Mouse (Mus musculus) layer of hippocampus, adult 9-11 months (tissue): ENCODE measurements at regions not wholly inside any gene's neighbourhood (a gene's known extent, or its start where the extent isn't known, plus 50 kb on each side); places are given as distances from the start of the nearest gene placed in this dataset.

Experiments
- DNase-seq: peaks from one replicate; pipeline ENCODE4 v3.0.0; 2022

DNA sequence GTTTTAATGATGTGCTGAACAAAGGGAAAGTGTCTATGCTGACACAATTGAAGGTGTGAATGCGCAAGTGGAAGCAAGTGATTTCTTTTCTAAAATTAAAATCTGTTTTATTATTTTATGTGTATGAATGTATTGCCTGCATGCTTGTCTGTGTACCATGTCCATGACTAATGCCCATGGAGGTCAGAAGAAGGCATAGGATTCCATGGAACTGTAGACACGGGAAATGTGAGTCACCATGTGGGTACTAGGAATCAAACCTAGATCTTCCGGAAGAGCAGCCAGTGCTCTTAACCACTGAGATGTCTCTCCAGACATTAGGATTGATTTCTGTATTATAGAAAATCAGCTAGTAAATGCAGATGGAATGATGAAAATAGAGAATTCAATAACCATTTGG lies 134.9 kb upstream of the Pgrmc2 start:
- no peak for DNase-seq

DNA sequence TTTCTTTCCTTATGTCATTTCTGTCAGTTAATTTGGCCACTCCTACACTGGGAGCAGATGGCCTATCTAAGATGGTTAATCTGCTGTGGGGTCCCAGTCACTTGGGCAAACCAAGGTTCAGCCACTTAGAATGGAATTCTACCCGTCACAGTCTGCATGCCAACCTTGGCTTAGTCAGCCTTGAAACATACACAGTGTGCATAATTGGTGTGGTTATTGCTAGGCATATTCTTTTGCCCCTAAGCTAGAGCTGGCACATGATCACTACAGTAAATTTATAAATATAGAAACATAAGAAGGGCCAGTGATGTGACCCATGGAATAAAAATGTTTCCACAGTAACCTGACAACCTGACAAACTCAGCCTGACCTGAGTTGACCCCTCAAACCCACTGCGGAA lies 130.7 kb upstream of the Pgrmc2 start:
- DNase-seq, result no peak

DNA sequence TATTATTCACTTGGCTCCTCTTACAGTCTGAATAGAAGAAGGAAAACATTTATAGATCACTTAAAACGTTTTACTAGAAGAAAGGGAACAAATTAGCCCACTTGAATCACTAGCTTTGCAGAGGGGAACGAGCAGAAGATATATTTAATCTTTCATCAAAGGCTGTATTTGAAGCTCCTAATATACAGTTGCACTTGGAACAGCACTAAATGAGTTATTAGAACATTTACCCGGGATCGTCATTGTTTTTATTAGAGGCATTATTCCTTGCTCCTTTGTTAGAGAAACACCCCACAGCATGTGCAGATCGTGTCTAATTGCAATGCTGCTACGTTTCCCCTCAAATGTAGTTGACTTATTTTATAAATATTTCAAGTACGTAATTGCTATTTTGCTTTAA lies 127.5 kb upstream of the Pgrmc2 start:
- DNase-seq, result no peak

DNA sequence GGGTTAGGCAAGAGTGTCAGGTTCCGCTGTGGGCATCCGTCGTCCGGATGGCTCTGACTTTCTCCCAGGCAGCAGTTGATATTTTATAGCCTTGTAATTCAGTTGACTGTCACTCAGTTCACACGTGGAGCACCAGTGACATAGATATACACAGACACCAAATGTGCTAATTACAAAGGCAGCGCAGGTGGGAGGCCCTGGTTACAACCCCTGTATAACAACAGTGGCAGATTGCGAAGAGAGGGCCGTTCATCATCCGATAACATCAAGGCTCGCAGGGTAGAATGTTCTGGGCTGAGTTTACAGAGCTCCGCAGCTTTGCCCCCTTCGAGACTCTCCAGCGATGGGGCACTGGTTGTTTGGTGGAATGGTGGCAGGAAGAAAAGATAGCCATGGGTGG lies 120.0 kb upstream of the Pgrmc2 start:
- no peak for DNase-seq

DNA sequence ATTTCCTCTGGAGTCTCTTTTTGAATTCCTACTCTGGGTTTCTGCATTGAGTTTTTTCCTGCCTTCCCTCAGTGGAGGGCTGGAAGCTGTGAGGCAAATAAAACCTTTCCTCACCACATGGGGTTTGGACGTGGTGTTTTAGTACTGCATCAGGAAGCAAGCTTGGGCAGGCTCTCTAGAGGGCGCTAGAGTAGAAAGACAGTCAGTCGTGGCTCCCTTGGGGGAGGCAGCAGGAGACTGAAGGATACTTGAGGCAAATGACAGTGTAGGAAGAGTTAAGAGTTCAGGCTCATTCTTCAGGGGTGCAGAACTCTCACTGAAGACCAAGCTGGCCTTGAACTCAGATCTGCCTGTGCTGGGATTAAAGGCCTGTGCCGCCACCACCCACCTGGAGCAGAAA lies 118.9 kb upstream of the Pgrmc2 start:
- no peak for DNase-seq

DNA sequence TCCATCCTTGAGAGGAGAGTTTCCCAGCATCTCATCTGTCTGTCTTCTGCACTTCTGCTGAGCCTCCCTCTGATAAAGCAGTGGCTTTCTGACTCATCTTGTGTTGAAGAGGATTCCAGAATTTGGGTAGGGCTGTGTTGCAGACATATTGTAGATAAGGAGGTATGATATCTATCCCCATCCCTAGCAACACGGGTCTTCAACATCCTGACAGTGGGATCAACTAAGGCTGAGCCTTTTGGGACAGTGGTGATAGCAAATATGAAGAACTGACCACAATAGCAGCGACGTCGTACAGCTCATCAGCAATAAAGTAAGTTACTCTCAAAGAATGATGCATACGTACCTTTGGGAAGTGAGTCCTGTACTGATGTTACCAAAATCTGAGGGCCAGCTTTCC lies 117.2 kb upstream of the Pgrmc2 start:
- no peak for DNase-seq

DNA sequence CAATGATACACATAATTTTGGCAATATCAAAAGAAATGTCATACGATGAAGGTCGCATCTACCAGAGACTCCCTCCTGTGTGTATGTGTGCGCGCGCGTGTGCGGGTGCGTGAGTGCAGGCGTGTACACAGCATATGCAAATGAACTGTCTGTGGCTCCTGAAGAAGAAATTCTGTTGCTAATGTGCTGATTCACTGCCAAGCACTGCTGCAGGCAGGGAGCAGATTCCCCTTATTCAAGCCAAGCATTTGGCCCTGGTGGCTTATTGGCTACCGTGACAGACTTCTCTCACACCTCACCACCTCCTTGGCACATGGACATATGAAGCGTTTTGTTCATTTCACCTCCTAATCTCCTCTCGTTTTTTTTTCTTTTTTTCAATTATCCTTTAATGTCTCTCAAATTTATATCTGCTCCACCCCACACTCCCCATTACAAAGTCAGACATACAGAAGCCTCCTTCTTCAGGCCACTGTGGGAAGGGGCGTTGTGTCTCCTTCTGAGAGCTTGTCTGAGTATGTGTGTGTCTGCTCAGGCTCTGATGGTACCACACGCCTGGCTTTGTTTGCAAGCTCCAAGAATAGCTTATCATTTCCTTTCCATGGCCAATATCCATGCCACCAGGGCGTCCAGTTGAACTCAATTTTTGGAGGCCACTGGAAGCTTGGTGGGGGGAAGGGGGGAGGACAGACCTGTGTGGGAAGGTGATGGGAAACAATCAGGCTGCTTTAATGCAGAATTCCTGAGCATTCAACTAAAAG lies 115.5 kb upstream of the Pgrmc2 start:
- peak; percentile 34 for DNase-seq

DNA sequence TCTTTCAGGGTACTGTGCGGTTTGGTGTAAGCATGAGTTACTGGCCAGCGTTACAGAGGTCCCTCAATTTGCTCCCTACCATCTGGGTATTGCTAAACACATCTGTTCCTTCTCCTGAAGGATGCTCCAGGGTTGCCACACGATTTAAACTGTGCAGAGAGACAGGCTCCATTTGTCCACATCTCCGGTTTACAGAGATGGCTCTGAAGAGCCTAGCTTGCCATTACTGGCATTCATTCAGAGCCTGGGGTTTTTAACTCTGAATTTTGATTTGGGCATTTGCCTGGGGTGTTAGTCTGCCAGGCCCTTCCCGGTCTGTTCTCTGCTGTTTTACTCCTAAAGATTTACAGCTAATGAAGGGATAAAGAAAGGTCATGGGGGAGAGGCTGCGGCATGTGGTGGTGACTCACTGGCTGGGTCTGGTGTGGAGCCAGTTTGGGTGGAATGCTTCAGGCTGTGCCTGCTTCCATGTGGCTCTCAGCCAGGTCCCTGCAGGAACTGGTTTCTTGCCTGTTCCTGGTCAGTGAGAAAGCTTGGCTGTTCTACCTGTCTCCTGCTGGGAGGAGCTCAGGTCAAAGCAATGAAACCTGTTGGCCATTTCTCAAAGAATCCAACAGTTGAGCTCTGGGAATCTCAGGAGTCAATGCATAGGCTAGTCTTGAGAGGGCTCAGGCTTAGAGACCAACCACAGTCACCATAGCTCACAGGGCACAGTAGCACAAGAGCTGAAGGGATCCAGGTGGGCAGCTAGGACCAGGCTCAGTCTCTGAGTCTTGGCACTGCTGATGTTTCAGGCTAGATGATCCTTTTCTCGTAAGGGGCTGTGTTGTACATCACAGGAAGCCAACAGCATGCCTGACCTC lies 112.5 kb upstream of the Pgrmc2 start:
- peak; percentile 45 for DNase-seq

DNA sequence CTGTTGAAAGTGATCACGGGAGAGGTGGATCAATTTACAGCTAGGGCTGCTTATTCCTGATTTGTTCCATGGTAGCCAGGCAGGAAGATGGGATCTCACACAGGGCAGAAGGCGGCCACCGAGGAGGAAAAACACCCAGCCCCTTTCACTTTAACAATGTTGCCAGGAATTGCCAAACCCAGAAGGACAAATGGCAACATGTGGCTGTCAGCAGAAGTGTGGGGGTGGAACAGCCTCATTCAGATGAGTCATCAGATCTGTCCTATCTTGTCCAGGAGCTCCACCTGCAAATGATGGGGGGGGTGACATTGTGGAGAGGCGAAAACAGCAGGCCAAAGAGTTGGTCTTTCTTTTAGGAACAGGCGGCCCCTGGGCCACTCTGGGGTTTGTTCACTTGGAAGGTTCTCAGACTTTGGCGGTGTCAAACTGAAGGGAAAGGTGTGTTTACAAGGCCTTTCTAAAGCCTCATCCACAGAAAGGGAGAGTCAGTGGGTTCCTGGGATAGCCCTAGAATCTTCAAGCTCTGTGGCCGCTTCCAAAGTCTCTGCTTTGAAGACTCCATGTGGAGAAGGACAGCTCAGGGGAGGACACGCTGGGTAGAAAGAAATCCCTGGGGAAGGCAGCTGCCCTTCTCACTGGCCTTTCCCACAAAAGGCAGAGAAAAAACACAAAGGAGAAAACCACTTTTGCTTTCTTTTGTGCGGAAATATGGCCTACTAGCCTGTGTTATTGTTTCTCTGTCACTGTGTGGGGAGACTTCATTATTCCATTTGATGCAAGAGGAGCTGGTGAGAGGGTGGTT lies 111.7 kb upstream of the Pgrmc2 start:
- peak; percentile 28 for DNase-seq

DNA sequence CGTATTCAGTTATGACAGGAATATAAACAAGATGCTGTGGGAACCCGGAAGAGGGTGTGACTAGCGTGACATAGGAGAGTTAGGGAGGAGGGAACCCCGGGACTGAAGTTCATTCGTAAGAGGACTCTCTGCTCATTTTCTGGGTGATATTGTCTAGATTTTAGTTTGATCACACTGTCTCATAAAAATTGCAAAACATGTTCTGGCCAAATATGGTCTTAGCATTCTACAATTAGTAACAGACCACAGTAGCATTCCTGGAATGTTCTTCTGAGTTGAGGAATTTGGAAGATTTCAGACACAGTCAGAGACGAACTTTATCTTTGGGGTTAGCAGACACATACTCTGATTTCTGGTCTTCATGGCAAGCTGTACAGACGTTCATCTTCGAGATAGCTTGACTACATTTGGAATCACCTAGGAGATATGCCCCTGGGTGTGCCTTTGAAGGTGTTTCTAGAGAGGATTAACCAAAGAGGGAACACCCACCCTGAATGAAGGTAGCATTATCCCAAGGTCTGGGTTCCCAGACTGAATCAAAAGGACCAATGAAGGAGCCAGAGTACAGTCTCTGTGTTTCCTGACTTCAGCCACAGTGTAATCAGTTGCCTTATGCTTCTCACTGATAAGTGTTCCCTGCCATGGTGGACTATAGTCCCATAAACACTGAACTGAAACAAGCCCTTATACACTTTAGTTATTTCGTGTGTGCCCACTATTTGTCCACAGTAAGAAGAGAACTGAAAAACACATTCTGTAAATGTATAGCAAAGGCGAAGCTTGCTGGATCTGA lies 102.7 kb upstream of the Pgrmc2 start:
- DNase-seq, result no peak

DNA sequence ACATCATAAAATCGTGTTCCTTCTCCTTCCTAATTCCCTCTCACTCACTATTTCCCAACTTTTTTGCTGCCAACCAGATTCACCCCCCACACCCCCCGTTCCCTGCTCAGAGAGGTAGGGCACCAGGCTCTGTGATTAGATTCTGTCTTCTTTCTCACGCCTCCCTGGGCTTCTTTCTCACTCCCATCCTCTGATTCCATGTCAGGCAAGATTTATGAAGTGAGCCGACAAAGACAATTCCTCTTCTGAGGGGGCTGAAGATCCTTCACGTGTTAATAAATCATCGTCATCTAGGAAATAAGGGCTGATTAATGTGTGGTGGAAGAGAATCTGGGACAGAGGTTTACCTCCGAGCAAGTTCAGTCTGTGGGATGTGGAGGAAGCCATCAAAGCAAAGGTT lies 101.5 kb upstream of the Pgrmc2 start:
- no peak for DNase-seq

DNA sequence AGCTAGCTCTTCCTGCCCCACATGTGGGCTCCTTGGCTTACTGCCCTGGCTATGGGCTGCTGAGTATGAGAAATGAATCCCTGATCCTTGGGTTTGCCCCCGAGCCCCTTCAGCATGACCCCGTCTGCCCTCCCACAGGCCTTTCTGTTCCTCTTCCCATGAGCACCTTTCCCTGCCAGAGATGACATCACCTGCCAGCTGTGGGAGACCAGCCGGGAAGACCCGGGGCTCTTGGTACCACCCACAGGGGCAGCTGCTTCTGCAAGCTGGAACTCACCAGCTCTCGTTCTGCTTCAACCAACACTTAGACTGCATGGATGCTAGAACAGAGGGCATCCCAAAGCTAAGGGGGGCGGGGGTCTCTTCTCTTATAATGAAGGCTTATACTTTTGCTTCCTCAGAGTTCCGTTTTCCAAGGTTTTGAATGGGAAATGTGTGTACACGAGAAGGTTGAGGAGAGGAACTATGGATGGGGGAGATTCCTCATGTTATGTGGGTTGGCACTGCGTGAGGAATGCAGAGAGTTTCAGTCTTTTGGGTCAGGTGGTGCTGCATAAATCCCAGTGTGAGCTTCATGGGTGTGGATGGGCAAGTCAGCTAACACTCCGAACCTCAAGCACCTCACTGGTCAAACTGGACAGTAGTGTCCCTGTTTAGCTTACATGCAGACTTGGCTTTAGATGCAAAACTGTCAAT lies 100.2 kb upstream of the Pgrmc2 start:
- DNase-seq, result no peak

DNA sequence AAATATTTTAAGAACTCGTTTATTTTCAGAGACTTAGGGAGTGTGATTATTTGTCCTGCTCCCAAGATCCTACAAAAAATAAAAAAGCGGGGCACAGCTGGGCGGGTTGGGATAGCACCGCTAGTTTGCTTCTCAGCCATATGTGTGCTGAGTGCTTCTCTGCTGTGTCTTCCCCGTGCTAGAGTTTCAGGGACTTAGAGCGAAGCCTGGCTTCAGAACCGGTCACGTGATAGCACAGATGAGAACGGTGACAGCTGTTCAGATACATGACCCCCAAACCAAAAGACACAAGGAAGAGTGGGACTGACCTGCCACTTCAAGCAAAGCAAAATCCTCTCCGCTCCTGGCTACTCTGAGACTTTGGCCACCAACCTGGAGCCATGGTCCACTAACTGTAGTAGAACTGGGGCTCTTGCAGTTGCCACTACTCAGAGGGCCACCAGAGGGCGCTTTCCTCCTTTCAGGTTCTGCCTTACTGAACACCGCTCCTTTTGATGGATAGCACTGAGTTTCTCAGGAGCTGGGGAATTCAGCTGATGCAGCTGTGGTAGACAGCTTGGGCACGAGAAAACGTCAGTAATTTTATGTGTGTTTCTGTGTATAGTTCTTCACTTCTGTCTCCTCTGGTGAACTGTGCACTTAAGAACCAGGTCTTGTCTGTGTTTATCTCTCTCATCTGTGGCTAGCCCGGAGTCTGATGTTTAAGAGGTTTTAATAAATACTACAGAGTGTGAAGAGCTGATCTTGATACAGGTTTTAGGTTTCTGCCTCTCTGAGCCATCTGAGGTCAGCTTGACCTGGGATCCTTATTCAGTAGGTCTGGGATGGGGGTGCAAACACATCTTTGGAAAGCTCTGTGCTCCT lies 99.4 kb upstream of the Pgrmc2 start:
- DNase-seq, result peak; percentile 67

DNA sequence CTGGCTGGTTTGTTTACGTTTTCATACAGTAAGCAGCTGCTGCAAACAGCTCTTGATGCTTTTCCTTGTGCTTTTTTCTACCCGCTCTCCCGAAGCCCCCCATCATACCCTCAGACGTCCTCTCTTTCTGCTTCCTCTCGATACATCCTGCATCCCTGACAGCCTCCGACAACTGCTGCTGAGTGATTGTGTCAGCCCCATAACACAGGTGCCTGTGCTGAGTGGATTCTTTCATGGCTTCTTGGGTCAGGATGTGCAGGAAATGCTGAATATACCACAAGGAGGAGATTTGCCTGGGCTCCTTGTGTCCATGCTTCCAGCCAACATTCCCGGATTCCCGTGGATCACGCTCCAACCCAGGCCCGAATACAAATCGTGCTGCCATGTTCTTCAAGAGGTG lies 98.6 kb upstream of the Pgrmc2 start:
- no peak for DNase-seq

DNA sequence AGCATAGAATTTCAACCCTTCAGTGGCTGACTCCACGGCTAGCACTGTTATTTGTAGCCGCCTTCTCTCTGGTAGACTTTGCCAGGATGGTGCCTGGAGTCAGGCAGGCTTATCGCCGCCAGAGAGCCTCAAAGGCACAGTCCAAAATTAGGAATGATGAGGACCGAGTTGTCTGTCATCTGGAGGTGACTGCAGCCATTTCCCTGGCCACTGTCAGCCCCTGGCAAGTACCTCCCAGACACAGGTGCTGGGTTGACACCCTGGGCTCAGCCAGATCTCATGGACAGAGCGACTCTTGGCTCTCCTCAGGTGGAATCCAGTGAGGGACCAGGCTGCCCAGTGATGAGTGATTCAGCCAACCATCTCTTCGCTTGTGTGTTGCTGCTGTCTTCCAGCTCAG lies 98.1 kb upstream of the Pgrmc2 start:
- DNase-seq, result no peak

DNA sequence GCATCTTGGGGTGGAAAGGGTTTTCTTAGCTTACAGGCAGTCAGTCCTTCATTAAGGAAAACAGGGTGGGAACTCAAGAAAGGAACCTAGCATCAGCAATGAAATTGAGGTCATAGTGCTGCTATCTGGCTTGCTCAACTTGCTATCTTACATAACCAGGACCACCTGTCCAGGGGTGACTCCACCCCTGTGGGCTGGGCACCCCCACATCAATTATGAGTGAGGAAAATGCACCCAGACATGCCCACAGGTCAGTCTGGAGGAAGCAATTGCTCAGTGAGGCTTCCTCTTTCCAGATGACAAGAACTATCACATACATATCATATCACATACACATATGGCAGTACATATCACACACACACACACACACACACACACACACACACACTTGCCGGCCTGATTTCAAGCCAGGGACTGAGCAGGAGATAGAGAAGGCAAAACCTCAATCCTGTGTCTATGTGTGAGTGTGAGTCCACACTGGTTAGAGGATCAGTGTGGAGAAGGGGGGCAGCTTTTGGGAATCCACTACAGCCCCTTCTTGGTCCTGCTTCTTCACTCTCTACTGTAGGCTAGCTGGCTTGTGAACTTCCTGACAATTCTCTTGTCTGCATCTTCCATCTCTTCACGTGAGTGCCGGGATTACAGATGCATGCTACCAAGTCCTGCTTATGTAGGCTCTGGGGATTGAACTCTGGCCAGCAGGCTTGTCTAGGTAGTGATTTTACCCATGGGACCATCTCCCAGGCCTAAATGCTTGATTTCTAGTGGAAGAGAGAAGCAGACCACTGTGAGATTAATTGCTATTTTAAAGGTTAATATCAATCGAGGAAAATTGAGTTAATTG lies 96.4 kb upstream of the Pgrmc2 start:
- DNase-seq, result no peak

DNA sequence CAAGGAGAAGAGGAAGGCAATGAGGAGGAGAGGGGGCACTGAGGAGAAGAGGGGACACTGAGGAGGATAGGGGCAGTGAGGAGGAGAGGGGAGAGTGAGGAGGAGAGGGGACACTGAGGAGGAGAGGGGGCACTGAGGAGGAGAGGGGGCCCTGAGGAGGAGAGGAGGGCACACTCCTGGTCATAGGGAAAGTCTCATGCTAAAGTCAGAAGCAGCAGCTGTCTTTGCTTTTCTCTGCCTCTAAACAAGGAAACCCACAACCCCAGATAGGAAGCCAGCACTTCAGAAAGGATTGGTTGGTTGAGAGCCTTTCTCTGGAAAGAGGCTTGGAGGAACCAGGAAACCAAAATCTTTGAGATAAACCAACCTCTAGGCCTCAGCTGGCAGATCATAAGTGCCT lies 94.3 kb upstream of the Pgrmc2 start:
- DNase-seq, result no peak

DNA sequence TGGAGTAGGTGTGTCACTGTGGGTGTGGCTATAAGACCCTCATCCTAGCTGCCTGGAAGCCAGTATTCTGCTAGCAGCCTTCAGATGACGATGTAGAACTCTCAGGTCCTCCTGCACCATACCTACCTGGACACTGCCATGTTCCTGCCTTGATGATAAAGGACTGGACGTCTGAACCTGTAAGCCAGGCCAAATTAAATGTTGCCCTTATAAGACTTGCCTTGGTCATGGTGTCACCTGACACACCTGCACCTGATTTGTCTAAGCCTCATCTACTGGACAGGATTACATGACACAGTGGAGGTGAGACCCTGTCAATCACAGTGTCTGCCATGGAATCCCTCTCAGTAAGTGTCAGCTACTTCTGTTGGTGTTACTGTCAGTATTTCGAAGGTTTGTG lies 92.5 kb upstream of the Pgrmc2 start:
- no peak for DNase-seq

DNA sequence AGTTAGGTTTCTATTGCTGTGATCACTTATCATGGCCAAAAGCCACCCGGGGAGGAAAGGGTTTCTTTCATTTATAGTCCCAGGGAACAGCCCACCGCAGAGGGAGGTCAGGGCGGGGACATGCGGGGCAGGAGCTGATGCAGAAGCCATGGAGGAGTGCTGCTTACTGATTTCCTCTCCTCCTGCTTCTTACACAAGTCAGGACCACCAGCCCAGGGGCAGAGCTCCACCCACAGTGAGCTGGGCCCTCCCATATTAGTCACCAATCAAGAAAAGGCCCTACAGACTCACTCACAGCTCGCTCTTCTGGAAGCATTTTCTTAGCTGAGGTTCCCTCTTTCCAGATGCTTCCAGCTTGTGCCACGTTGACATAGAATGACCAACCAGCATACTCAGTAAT lies 90.7 kb upstream of the Pgrmc2 start:
- DNase-seq, result no peak
